Mouse (Mus musculus) left cerebral cortex, adult 8-10 months (tissue): ENCODE data around the gene Edc4. TPM values are rescaled to one million over a fixed set of nuclear protein-coding genes. Genes with fewer than 3 reads are reported as not detected.
"Not testable (repeated sequence)": the region's sequence is repeated elsewhere in the genome, so short reads cannot be mapped to it uniquely, and the experiment has no call there.

Experiments
- DNase-seq, 2 experiments: peaks; one replicate each; pipeline ENCODE4 v3.0.0; 2022; ENCODE audit warnings: low spot score in 2 of 2
- total RNA-seq, 4 experiments: library from RNA; stranded (reverse); gene quantifications; 2 replicates each; pipeline ENCODE4 v1.2.4; 2022

The Edc4 gene
- 10 to 100 TPM; 56.5 to 64.4 (median 62.9) TPM for total RNA-seq

DNA sequence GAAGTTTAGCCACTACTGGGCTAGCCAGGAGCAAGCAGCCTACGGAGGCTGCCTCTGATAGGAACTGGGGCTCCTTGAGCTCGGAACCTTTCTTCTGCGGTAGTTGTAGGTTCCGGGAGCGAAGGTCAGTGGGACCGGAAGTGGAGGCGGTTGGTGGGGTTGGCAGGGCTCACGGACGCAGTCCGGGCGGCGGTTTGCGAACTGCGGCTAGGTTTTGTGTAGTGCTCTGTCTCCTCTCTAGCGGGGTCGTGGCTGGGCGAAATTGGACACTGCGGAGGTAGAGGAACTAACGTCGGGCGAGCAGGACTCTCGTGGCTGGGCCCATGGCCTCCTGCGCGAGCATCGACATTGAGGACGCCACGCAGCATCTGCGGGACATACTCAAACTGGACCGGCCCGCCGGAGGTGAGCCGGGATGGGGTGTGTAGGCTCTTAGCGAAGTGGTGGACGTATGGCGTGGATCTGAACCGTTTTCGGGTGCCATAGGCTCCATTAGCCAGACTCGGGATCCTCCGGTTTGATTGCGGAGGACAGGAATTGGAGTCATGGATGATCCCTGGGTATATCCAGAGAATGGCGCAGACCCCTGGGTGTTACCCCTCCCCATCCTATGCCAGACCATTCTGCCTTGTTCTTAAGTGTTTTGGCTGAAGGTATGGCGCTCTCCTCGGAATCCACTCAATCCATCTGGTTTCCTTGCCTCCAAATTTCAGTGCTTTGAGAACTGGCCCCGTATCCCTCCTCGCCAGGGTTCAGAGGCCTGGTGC lies at the start of gene Edc4:
Gene Edc4, plus strand, starts transcription at position 128 of the 767 bp plus-strand sequence.
- DNase-seq, result peak in 1 of 2 experiments; percentile 90

DNA sequence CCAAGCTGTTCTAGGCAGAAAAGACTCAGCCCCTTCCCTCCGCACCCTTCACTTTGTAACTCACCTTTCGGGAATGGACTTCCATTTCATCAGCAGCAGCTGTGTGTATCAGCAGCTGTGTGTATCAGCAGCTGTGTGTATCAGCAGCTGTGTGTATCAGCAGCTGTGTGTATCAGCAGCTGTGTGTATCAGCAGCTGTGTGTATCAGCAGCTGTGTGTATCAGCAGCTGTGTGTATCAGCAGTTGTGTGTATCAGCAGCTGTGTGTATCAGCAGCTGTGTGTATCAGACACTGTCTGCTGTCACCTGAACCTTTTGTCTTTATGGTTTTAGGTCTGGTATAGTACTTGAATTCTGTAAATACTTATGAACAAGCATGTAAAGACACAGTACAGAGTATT lies 46.9 kb upstream of the Edc4 start:
- not testable (repeated sequence) for DNase-seq

DNA sequence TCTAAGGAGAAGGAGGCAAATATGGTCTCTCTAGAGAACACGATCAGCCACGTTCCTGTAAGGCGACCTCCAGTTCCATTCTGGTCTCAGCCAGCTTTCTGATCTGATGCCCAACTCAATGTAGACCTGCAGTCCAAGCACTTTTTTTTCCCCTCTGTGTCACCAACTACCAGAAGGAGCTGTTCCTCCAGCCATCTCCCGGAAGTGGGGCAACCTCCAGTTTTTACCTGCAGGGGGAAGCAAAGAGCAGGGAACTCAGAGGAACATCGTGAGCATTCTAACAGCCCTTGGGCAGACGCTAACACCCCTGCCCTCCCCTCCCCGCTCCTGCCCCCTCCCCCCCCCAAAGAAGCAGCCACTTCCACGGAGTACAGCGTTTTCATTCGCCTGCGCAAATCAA lies 45.4 kb upstream of the Edc4 start:
- peak in 1 of 2 experiments; percentile 50 for DNase-seq

DNA sequence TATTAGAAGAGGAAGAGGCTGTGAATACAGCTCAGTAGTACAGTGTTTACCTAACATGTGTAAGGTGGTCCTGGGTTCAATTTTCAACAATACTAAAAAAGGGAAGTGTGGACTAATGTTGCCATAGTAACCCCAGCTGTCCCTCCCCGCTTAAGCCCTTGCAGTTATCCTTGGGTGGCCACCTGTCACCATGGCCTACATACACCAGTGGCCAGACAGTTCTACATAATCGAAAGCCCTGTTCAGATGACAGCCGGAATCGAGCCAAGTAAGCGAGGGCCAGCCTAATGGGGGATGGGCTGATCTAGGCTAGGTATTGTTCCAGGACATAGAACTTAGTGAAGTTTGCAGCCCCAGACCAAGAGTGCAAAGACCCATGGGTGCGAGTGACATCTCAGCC lies 43.7 kb upstream of the Edc4 start:
- DNase-seq, result no peak

DNA sequence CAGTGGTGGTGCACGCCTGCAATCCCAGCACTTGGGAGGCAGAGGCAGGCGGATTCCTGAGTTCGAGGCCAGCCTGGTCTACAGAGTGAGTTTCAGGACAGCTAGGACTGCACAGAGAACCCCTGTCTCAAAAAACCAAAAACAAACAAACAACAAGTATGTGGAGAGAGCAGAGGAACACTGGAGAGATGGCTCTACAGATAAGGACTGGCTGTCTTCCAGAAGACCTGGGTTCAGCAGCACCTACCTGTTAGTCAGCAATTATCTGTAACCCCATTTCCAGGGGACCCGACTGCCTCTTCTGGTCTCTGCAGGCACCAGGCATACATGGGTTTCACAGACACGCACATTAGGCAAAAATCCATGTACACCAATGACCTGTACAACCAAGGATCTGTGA lies 41.5 kb upstream of the Edc4 start:
- DNase-seq, result no peak

DNA sequence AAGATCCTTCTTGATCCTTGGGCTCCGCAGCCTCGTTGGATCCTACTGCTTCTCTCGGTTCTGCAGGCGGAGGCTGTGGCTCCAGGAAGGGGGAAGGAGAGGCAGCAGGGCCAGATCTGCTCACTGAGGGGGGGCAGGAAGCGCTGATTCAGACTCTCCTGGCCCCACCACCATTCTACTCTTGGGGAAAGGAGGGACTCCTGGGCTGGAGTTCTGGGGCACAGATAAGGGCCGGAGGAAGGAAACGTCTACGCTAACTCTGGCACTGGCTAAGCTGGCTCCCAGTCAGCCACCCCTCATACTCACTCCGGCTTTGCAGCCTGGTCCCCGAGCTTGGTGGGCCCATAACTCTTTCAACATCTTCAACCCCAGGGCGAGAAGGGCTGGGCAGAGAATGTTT lies 34.0 kb upstream of the Edc4 start:
- DNase-seq, result no peak

DNA sequence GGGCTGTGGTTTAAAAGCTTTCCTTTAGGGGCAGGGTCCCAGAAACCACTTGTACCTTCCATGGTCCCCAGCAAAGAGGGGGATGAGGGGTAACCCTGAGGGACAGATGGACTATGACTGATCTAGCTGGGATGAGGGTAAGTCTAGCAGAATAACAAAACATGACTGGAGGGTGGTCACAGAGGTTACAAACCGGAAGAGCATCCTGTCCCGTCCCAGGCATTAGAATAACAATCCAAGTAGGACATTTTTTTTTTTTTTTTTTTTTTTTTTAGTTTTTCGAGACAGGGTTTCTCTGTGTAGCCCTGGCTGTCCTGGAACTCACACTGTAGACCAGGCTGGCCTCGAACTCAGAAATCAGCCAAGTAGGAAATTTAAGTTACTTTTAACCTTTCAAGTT lies 30.7 kb upstream of the Edc4 start:
- DNase-seq, result no peak

DNA sequence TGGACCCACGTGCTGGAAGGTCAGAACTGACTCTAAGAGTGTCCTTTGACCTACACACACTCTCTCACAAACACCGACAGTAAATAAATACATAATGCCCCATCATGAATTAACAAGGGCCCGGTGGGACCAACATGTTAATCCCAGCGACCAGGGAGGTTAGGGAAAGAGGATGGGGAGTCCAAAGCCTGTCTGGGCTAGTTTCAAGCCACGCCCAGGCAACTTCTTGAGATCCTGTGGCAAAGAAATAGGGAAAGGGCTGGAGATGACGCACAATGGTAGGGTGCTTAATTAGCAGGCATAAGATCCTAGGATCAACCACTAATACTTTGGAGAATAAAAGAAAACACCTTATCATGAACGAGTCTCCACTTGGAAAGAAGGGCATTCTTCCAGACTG lies 30.1 kb upstream of the Edc4 start:
- DNase-seq, result no peak

DNA sequence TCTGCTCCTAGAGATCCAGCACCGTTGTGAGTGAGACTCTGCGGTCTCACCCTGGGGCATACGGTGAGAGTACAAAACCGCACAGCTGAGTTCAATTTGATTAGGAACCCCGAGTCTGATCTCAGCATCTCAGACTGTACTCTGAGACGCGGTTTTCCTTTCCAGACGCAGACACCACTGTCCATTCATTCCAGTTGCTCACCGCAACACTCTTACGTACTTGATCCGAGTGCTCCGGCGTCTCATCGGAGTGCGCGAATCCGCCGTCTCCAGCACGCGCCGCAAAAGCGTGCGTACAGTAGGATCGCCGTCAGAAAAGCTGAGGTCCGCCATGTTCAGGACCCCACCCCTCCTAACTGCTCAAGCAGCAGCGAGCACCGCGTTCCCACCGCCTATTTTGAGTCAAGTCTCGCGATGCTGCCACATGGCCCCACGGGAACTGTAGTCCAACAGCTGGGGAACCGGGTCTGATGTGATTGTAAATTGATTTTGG lies 29.0 kb upstream of the Edc4 start:
- DNase-seq, result peak; percentile 75 to 83

DNA sequence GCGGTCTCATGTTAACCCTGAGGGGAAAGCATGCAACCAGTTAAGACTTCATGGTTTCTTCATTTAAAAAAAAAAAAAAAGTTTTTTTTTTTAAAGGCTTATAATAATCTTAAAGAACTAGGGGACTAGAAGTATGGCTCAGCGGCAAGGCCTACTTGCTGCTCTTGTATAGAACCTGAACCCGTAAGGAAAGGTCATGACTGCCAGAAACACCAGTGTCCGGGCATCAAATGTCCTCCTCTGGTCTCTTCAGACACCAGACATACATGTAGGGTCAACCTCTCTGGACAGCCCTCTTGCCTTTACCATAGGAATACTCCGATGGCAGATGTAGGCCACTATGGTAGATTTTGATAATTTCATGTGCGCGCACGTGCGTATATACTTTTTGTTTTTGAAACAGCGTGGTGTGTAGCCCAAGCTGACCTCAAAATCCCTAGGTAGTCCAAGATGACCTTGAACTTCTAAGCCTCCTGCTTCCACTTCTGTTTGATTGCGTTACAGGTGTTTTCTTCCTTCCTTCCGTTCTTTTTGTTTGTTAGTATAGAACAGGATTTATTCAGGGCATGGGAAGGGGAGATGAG lies 28.4 kb upstream of the Edc4 start:
- DNase-seq, result no peak

DNA sequence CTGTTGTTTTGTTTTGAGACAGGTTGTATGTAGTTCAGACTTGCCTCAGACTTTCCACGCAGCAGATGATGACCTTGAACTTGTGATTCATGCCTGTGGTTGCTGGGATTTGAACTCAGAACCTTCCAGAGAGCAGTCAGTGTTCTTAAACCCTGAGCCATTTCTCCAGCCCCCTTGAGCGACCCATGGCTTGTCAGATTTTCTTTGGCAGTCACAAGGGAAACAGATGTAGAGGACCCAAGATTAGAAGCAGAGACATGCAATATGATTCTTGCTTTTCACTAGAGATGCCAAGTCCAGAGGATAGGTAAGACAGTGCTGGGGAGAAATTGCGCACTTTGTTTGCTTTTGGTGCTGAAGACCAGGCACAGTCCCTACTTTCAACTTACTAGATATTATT lies 27.5 kb upstream of the Edc4 start, which contains the start of gene Cenpt:
Gene Cenpt, minus strand, starts transcription at position 101 of the 400 bp plus-strand sequence.
- DNase-seq, result no peak

DNA sequence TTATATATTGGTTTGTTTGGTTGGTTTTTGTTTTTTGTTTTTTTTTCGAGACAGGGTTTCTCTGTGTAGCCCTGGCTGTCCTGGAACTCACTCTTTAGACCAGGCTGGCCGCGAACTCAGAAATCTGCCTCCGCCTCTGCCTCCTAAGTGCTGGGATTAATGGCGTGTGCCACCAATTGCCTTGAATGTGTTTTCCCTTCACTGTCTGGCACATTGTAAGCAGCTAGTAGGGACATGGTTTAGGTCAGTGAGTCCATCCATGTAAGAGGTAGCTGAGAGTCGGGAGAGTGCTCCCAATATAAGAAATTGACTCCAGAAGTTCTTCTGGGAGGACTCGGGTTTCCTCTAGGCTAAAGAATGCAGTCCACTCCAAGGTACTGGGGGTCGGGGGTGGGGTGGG lies 26.4 kb upstream of the Edc4 start:
- no peak for DNase-seq

DNA sequence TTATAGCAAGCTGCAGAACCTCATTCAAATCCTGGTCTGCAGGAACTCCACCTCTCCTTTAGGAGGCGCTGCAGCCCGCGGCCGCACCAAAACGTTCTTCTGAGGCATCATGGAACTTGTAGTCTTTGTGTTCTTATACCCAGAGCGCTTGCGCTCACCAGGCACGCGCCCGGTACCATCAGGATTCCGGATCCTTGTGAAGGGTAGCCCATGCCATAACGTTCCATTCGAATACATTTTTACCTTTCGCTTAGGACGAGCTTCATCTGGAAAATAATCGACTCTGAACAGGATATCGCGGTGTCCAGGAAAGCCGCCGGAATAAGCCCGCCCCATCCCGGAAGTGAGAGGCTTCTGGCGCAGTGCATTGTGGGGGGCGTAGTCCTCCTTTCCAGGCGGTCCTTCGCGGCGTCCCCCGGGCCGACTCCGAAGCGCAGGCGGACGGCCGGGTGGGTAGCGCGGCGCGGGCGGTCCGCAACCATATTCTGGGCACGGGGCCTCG lies 25.9 kb upstream of the Edc4 start, which contains the start of gene Thap11:
Gene Thap11, plus strand, starts transcription at position 418 of the 502 bp plus-strand sequence.
- peak; percentile 84 to 86 for DNase-seq

DNA sequence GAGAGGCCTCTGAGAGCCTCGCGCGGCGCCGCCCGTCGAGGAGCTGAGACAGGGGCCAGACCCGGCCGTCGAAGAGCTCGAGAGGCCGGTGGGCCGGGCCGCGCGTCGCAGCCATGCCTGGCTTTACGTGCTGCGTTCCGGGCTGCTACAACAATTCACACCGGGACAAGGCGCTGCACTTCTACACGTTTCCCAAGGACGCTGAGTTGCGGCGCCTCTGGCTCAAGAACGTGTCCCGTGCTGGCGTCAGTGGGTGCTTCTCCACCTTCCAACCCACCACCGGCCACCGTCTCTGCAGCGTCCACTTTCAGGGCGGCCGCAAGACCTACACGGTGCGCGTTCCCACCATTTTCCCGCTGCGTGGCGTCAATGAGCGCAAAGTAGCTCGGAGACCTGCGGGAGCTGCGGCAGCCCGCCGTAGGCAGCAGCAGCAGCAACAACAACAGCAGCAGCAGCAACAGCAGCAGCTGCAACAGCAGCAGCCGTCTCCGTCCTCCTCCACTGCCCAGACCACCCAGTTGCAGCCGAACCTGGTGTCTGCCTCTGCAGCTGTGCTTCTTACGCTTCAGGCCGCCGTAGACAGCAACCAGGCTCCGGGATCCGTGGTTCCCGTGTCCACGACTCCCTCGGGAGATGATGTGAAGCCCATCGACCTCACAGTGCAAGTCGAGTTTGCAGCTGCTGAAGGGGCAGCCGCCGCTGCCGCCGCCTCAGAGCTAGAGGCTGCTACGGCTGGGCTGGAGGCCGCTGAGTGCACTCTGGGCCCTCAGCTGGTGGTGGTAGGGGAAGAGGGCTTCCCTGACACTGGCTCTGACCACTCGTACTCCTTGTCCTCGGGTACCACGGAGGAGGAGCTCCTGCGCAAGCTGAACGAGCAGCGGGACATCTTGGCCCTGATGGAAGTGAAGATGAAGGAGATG lies 25.2 kb upstream of the Edc4 start:
- peak; percentile 39 to 46 for DNase-seq

DNA sequence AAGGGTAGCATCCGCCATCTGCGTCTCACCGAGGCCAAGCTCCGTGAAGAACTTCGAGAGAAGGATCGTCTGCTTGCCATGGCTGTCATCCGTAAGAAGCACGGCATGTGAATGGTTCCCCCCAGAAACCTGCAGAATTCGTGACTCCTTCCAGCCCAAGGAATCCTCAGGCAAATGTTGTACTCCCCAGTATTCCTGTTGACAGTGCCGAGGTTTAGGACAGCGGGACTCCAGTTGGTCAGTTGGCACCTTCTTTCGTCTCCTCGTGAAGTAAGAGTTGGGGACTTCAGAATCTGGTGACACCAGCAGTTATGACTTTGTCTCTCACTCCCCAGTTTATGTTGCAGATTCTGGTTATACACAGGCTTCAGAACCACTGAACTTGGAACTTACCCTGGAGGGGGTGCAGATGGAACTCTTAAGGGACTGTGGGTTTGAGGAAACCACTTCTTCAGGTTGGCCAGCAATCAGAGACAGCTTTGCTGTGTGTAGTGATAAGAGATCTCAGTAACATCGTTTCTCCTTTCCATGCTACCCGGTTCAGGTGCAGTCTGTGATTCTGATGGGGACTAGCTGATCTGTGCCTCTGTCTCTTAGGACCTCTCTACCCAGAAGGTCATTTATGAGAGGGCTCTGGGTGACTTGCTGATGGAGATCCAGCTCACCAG lies 24.4 kb upstream of the Edc4 start:
- DNase-seq, result no peak

DNA sequence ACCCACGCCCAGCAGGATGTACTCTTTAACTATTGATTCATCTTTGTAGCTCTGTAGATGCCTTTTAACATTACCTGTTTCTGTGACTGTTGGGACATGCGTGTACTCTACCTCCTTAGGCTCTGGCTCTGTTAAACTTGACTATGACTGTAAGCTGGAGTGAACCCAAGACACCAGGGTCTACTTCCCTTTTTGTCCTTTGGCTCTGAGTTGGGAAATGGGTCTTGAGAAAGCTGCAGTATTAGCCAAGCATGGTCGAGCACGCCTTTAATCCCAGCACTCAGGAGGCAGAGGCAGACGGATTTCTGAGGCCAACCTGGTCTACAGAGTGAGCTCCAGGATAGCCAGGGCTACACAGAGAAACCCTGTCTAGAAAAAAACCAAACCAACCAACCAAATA lies 22.2 kb upstream of the Edc4 start:
- DNase-seq, result no peak

DNA sequence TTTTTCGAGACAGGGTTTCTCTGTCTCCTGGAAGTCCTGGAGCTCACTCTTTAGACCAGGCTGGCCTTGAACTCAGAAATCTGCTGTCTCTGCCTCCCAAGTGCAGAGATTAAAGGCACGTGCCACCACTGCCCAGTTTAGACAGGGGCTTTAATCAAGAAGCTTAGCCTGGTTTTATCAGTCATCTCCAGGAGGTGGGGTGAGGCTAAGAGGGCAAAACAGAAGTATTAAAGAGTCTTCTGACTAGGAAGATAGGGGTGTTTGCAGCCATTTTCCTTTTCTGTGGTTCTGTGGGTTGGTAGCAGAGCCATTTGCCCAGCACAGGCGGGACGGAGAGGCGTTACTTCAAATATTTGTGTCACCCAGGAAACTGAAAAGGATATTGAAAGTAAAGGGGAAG lies 21.4 kb upstream of the Edc4 start:
- no peak for DNase-seq

DNA sequence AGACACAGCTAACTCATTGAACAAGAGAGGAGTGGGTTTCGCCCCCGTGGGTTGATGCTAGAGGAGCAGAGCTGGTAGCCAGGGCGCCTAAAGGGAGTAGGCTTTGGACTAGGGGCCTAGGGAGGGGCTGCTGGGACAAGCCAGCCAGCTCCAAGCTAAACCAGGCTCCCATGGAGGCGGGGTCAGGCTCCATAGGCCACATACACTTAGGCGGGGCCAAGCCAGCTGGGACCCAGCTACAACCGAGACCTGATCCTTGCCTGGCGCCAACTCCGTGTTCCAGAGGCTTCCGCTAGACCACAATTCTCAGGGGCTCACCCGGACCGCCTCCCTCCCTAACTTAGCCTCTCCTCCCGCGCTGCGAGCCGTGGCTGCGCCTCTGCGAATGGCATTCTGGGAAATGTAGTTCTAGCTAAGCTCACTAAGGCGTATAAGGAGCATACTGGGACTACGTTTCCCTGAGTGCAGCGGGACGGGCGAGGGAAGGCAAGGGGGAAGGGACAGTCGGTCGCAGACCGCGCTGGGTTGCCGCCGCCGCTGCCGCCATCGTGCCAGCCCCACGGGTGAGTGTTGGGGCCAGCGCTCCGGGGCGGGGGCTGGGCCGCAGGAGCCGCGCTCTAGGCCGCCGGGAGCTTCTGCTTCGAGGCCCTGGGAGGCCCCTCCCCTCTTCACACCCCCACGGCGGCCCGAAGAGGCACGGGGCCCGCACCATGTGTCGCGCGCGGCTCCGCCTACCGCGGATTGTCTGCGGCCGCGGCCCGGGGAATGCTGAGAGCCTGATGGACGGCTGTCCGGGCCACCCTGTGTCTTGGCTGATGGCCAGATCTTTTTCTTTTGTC lies 20.3 kb upstream of the Edc4 start, which contains the start of gene Nutf2:
Gene Nutf2, plus strand, starts transcription at position 438 of the 839 bp plus-strand sequence.
- DNase-seq, result peak; percentile 78 to 96

DNA sequence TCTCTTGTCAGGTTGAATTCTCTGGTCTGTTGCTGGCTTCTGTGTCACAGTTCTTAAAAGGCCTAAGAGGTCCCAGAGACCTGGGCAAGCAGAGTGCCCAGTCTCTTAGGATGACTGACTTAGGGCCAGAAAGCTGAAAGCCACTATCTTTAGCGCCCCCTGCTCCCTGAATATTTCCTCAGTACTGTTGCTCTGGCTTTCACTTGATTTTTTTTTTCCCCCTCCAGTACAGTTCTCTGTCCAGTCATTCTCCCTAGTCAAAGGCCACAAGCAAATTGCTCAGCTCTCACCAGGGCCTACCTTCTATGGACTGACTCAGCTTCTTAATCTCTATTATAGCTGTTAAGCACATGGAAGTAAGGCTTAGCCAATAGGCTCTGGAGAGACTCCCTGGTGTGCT lies 18.7 kb upstream of the Edc4 start:
- DNase-seq, result no peak
